Mouse (Mus musculus) liver, embryonic 13.5 days (tissue): ENCODE results near the gene Lce1a2. TPM values are rescaled to one million over a fixed set of nuclear protein-coding genes. Genes with fewer than 3 reads are reported as not detected.
"Not testable (repeated sequence)": the region's sequence is repeated elsewhere in the genome, so short reads cannot be mapped to it uniquely, and the experiment has no call there.

ENCODE experiments used
- ATAC-seq: fragments of 200-750 bp; cut with Nextera tagmentation; 2 replicates; pipeline ENCODE4 v1.8.0; 2017; ENCODE audit warnings: low read depth, mild to moderate bottlenecking, moderate number of reproducible peaks, moderate library complexity
- DNase-seq: peaks from one replicate; pipeline ENCODE4 v3.0.0; 2022
- H3K27ac ChIP-seq: fragments of 300-500 bp; sonication (generic); 2 replicates; pipeline ENCODE4 v1.5.1; 2015; ENCODE audit warnings: moderate library complexity, mild to moderate bottlenecking, inconsistent platforms
- H3K27me3 ChIP-seq: fragments of 300-500 bp; sonication (generic); 2 replicates; pipeline ENCODE4 v1.6.1; 2015; ENCODE audit warnings: mild to moderate bottlenecking, inconsistent platforms
- H3K36me3 ChIP-seq: fragments of 300-500 bp; sonication (generic); 2 replicates; pipeline ENCODE4 v1.6.1; 2015; ENCODE audit warnings: mild to moderate bottlenecking, inconsistent platforms
- H3K4me1 ChIP-seq: fragments of 300-500 bp; sonication (generic); replicated peaks from 2 replicates; pipeline ENCODE4 v1.6.1; 2015; ENCODE audit warnings: inconsistent platforms
- H3K4me2 ChIP-seq: fragments of 300-500 bp; sonication (generic); 2 replicates; pipeline ENCODE4 v1.6.1; 2015; ENCODE audit warnings: inconsistent platforms, mild to moderate bottlenecking, moderate library complexity
- H3K4me3 ChIP-seq: fragments of 300-500 bp; sonication (generic); replicated peaks from 2 replicates; pipeline ENCODE4 v1.5.1; 2015; ENCODE audit warnings: mild to moderate bottlenecking, inconsistent platforms
- H3K9ac ChIP-seq: fragments of 300-500 bp; sonication (generic); 2 replicates; pipeline ENCODE4 v1.6.1; 2015; ENCODE audit warnings: mild to moderate bottlenecking, inconsistent platforms
- H3K9me3 ChIP-seq: fragments of 300-500 bp; sonication (generic); replicated peaks from 2 replicates; pipeline ENCODE4 v1.6.1; 2016; ENCODE audit warnings: inconsistent platforms
- WGBS: fragments of 180-500 bp; shearing (Covaris S2); methylation state at CpG from one replicate; pipeline ENCODE4 v1.1.7; 2015; ENCODE audit not compliant: insufficient replicate concordance; 5-methylcytosine and 5-hydroxymethylcytosine counted together
- polyA plus RNA-seq: library from polyadenylated mRNA; unstranded; fragments of >200 nt; fragmentation: Nextera tagmentation; extraction: Ambion mirVana; gene quantifications from 2 replicates; pipeline ENCODE4 v1.2.1, GENCODE M21; 2015

Gene Lce1a2
- polyA plus RNA-seq: not detected in 2 replicates

DNA sequence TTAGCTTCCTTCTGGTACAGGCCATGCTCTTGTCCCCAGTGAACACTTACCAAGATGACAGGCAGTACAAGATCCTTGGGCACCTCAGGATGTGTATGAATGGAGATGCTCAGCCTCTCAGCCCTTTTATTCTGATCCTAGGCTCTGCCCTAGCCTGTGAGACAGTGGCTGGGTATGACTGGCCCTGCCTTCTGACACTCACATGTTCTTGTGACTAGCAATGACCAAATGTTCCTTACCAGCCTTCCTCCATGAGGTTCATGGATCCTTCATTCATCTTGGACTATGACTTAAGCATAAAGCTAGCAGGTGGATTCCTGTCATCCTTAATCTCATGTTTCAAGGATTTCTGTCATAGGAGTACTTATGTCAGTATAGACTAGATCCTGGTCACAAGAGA, at the start of gene Lce1a2:
Gene Lce1a2, minus strand, starts transcription at position 101 of the 400 bp plus-strand sequence.
- H3K27ac ChIP-seq: no peak within 1 kb of the TSS
- no peak within 1 kb of the TSS for H3K9ac ChIP-seq
- no peak within 1 kb of the TSS for H3K4me3 ChIP-seq
- H3K4me2 ChIP-seq: no peak within 1 kb of the TSS
- no peaks in the 10 kb centered on the region for H3K27me3 ChIP-seq
- DNase-seq (no peak), ATAC-seq (no peak)
- no peaks in the 10 kb centered on the region for H3K4me1 ChIP-seq
- no peaks in the 10 kb centered on the region for H3K9me3 ChIP-seq
- no peaks in the 10 kb centered on the region for H3K36me3 ChIP-seq

DNA sequence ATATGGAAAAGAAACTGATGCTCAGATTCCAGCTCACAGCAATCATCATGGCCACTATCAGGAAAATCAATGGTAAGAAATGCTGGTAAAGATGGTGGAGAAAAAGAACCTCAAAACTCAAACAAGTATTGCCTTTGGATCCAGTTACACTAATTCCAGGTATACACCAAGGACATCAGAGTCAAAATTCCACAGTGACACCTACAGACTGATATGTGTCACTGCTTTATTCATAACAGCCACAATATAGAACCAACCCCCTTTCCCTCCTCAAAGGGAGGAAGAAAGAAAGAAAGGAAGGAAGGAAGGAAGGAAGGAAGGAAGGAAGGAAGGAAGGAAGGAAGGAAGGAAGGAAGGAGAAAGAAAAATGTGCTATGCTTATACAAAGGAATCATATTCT, 45.0 kb upstream of the Lce1a2 start:
- Histone ChIP-seq H3K4me3 (no peak overlapping the region), H3K9me3 (no peaks in the 10 kb centered on the region), H3K9ac (no peak overlapping the region), H3K27me3 (no peaks in the 10 kb centered on the region), H3K27ac (no peak overlapping the region), H3K36me3 (no peaks in the 10 kb centered on the region), H3K4me1 (no peaks in the 10 kb centered on the region), H3K4me2 (no peak overlapping the region)
- no peak for DNase-seq
- ATAC-seq: no peak

DNA sequence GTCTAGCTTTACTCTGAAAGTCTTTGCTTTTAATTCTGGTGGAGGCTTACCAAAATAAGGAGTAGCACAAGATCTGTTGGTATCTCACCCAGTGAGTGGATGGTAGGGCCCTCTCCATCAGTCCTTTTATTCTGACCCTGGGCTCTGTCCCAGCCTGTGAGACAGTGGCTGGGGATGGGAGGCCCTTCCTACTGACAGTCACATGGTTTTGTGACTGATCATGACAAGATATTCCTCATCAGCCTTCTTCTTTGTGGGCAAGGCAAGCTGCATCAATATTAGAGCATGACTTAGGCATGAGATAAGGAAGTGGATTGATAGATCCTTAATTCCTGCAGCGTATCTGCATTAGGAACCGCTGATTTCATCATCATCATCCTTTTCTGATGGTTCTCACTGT, 38.9 kb upstream of the Lce1a2 start, which contains the start of gene Lce1e:
Gene Lce1e, minus strand, starts transcription at position 101 of the 400 bp plus-strand sequence.
- Histone ChIP-seq H3K36me3 (no peaks in the 10 kb centered on the region), H3K27ac (no peak within 1 kb of the TSS), H3K4me3 (no peak within 1 kb of the TSS), H3K4me1 (no peaks in the 10 kb centered on the region), H3K4me2 (no peak within 1 kb of the TSS), H3K27me3 (no peaks in the 10 kb centered on the region), H3K9ac (no peak within 1 kb of the TSS), H3K9me3 (no peaks in the 10 kb centered on the region)
- WGBS: 54% methylated on average over 2 of the region's 2 CpGs
- DNase-seq (no peak), ATAC-seq (no peak)

DNA sequence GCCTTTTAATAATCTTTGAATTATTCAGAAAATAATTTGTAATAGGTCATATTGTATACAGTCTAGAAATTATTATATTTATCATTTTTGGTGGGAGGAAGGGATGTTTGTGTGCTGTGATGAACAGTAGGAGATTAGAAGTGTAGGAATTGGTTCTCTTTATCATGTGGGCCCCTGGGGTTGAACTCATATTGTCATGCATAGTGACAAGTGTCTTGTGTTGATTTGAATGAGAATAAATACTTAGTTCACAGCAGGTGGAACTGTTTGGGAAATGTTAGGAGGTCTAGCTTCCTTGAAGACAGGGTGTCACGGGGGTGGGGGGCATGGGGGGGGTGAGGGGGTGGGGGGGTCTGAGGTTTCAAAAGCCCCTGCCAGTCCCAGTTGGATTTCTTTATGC, 24.5 kb upstream of the Lce1a2 start:
- Histone ChIP-seq H3K4me1 (no peaks in the 10 kb centered on the region), H3K4me2 (no peak overlapping the region), H3K36me3 (no peaks in the 10 kb centered on the region), H3K4me3 (no peak overlapping the region), H3K27me3 (no peaks in the 10 kb centered on the region), H3K9me3 (no peaks in the 10 kb centered on the region), H3K9ac (no peak overlapping the region), H3K27ac (no peak overlapping the region)
- WGBS: 29% methylated on average over 1 of the region's 1 CpGs
- ATAC-seq: no peak
- DNase-seq: no peak

DNA sequence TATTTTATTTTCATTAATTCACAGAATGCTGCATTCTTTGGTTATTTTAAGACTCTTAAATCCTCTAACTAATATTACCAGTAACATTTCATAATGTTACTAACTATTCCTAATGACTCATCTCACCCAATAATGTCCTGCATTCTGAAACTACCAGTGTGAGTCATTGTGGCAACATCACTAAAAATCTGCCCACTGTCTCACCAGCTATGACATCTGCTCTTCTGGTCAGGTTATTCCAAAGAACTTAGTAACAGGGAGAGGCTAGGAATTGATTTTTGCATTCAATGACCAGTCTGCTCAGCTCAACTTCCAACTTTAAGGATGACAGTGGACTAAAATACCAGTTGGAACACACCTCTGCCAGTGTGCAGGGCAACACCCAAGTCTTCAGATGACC, 21.6 kb upstream of the Lce1a2 start:
- ATAC-seq: no peak

DNA sequence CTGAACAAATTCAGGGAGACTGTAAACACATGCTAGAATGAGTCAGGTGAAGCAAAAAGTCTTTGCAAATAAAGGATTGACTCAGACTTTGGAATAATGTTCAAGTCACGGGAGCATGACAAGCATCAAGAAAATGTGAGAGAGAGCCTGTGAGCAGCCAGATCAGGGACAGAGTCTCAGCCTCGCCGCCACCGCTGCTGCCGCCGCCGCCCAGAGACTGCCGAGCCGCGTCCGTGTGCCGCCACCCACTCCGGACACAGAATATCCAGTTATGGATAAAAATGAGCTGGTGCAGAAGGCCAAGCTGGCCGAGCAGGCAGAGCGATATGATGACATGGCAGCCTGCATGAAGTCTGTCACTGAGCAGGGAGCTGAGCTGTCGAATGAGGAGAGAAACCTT, 19.0 kb upstream of the Lce1a2 start:
- not testable (repeated sequence) for ATAC-seq, H3K4me2 ChIP-seq, H3K9ac ChIP-seq, H3K4me1 ChIP-seq, H3K4me3 ChIP-seq, H3K27me3 ChIP-seq, H3K27ac ChIP-seq, H3K36me3 ChIP-seq, H3K9me3 ChIP-seq
- DNase-seq: peak; percentile 34
- 64% methylated on average over 16 of the region's 16 CpGs for WGBS

More for the DNA sequence above, 21.6 kb upstream of the Lce1a2 start:
- Histone ChIP-seq H3K4me1 (no peaks in the 10 kb centered on the region), H3K27ac (no peak overlapping the region), H3K9ac (no peak overlapping the region), H3K27me3 (no peaks in the 10 kb centered on the region), H3K36me3 (no peaks in the 10 kb centered on the region), H3K4me2 (no peak overlapping the region), H3K4me3 (no peak overlapping the region), H3K9me3 (no peaks in the 10 kb centered on the region)
- DNase-seq: no peak

DNA sequence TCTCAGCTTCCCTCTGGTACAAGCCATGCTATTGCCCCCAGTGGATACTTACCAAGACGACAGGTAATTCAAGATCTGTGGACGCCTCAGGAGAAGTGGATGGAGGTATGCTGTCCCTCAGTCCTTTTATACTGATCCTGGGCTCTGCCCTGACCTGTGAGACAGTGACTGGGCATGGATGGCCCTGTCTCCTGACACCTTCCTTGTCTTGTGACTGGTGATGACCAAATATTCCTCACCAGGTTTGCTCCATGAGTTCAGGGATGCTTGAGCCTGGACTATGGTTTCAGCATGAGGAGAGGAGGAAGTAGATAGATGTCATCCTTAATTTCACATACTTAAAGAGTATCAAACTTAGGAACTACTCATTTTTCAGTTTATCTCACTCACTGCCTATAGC, 17.0 kb upstream of the Lce1a2 start, which contains the start of gene Lce1d:
Gene Lce1d, minus strand, starts transcription at position 101 of the 400 bp plus-strand sequence.
- Histone ChIP-seq H3K9me3 (no peaks in the 10 kb centered on the region), H3K4me2 (no peak within 1 kb of the TSS), H3K4me3 (no peak within 1 kb of the TSS), H3K27me3 (no peaks in the 10 kb centered on the region), H3K27ac (no peak within 1 kb of the TSS), H3K4me1 (no peaks in the 10 kb centered on the region), H3K9ac (no peak within 1 kb of the TSS), H3K36me3 (no peaks in the 10 kb centered on the region)
- WGBS: 32% methylated on average over 2 of the region's 2 CpGs
- ATAC-seq (no peak), DNase-seq (no peak)

DNA sequence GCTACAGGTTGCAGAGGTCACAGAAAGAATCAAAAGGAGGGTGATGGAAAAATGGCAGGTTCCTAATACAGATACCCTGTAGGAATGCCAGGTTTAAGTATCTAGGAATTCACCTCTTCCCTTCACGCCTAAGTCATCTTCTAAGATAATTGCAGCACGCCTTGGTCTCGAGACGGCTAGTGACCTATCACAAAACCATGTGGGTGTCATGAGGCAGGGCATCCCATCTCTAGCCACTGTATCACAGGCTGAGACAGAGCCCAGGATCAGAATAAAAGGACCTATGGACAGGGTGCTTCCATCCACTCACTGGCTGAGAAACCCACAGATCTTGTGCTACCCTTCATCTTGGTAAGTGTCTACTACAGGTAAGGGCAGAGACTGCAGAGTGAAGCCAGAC, 8.8 kb upstream of the Lce1a2 start, which contains the start of gene Lce1c:
Gene Lce1c, plus strand, starts transcription at position 301 of the 400 bp plus-strand sequence.
- WGBS: 79% methylated on average over 4 of the region's 4 CpGs

DNA sequence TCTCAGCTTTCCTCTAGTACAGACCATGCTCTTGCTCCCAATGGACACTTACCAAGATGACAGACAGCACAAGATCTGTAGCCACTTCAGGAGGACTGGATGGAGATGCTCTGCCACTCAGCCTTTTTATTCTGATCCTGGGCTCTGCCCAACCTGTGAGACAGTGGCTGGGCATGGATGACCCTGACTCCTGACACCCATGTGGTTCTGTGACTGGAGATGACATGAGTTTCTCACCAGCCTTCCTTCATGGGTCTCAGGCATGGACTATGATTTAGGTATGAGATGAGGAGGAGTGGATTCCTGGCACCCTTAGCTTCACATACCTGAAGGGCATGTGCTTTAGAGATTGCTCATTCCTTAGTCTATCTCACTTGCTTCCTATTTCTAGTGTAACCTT, 13.3 kb downstream of the Lce1a2 start, which contains the start of gene Lce1b:
Gene Lce1b, minus strand, starts transcription at position 101 of the 400 bp plus-strand sequence.
- no peaks in the 10 kb centered on the region for H3K4me1 ChIP-seq
- H3K9me3 ChIP-seq: no peaks in the 10 kb centered on the region
- DNase-seq: no peak
- H3K9ac ChIP-seq: no peak within 1 kb of the TSS
- no peaks in the 10 kb centered on the region for H3K36me3 ChIP-seq
- no peaks in the 10 kb centered on the region for H3K27me3 ChIP-seq
- H3K4me2 ChIP-seq: no peak within 1 kb of the TSS
- H3K4me3 ChIP-seq: no peak within 1 kb of the TSS
- no peak within 1 kb of the TSS for H3K27ac ChIP-seq
- no peak for ATAC-seq

More for the DNA sequence above, 8.8 kb upstream of the Lce1a2 start, which contains the start of gene Lce1c:
- no peaks in the 10 kb centered on the region for H3K9me3 ChIP-seq
- no peaks in the 10 kb centered on the region for H3K4me1 ChIP-seq
- H3K27me3 ChIP-seq: no peaks in the 10 kb centered on the region
- no peak within 1 kb of the TSS for H3K4me3 ChIP-seq
- no peak within 1 kb of the TSS for H3K27ac ChIP-seq
- H3K9ac ChIP-seq: no peak within 1 kb of the TSS
- DNase-seq (no peak), ATAC-seq (no peak)
- no peak within 1 kb of the TSS for H3K4me2 ChIP-seq
- no peaks in the 10 kb centered on the region for H3K36me3 ChIP-seq

DNA sequence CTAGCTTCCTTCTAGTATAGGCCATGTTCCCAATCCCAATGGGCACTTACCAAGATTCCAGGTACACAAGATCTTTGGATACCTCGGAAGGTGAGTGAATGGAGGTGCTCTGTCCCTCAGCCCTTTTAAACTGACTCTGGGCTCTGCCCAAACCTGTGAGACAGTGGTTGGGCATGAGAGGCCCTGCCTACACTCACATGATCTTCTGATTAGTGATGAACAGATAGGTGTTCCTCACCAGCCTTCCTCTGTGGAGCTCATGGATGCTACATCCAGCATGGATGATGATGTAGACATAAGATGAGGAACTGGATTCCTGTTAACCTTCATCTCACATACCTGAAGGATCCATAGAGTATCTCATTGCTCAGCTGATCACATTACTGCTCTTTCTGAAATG, 21.9 kb downstream of the Lce1a2 start, which contains the start of gene Lce1a1:
Gene Lce1a1, minus strand, starts transcription at position 101 of the 400 bp plus-strand sequence.
- Histone ChIP-seq H3K9ac (no peak within 1 kb of the TSS), H3K27me3 (no peaks in the 10 kb centered on the region), H3K27ac (no peak within 1 kb of the TSS), H3K4me3 (no peak within 1 kb of the TSS), H3K4me2 (no peak within 1 kb of the TSS), H3K36me3 (no peaks in the 10 kb centered on the region), H3K4me1 (no peaks in the 10 kb centered on the region), H3K9me3 (no peaks in the 10 kb centered on the region)
- 58% methylated on average over 1 of the region's 1 CpGs for WGBS
- ATAC-seq: no peak
- DNase-seq: no peak

DNA sequence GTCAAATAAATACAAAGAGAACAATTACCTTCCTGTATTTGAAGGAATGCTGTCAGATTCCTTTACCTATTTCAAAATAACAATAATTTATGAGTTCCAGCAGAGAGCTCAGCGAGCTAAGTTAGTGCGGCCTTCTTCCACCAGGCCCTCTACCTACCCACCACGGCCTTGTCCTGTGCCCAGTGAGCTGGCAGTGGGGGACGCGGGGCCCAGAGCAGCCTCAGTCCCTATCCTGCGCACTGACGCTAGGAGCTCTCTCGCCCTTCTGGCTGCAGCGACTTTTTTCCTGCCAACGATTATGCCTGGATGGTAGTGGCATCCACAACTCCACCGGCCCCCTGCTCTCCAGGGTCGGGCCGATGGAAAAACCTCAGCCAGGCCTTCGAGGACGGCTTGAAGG, 30.3 kb downstream of the Lce1a2 start:
- H3K4me2 ChIP-seq: no peak overlapping the region
- ATAC-seq: no peak
- 83% methylated on average over 15 of the region's 15 CpGs for WGBS

DNA sequence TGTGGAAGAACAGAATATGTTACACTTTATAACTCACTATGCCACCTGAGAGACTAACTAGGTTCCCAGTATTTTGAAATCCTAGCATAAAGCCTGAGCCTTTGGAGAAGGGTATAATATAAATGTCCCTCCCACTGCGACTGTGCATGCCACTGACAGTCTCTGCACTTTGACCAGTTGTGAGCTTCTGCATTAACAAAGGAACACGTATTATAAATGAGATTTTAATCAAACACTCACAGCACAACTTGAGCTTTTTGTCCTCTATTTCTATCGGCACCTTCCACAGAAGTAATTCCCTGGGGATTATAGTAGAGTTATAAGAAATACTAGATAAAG, 31.5 kb downstream of the Lce1a2 start:
- DNase-seq (no peak), ATAC-seq (no peak)
- Histone ChIP-seq H3K4me1 (no peaks in the 10 kb centered on the region), H3K27ac (no peak overlapping the region), H3K9me3 (no peaks in the 10 kb centered on the region), H3K4me3 (no peak overlapping the region), H3K9ac (no peak overlapping the region), H3K36me3 (no peaks in the 10 kb centered on the region), H3K4me2 (no peak overlapping the region), H3K27me3 (no peaks in the 10 kb centered on the region)
- 55% methylated on average over 3 of the region's 3 CpGs for WGBS

More for the DNA sequence above, 30.3 kb downstream of the Lce1a2 start:
- Histone ChIP-seq H3K27me3 (no peaks in the 10 kb centered on the region), H3K9ac (no peak overlapping the region), H3K27ac (no peak overlapping the region), H3K9me3 (no peaks in the 10 kb centered on the region), H3K4me3 (no peak overlapping the region), H3K4me1 (no peaks in the 10 kb centered on the region), H3K36me3 (no peaks in the 10 kb centered on the region)
- no peak for DNase-seq
